Mouse (Mus musculus): Measurements from ENCODE around the gene Otos. TPM values are rescaled to one million over a fixed set of nuclear protein-coding genes. Genes with fewer than 3 reads are reported as not detected.

The Otos gene
- polyA plus RNA-seq, 1 experiment from 2014 or later = 0.08 TPM

- Histone ChIP-seq H3K27ac (ENCODE audit: low read depth, low read length) (no peak overlapping the region), H3K27me3 (ENCODE audit: control insufficient read depth, insufficient read depth, low read length) (no peaks in the 10 kb centered on the region), H3K9me3 (ENCODE audit: control insufficient read depth, low read length) (no peaks in the 10 kb centered on the region), H3K36me3 (ENCODE audit: control insufficient read depth, insufficient read depth, low read length) (peaks cover 8% of the 10 kb centered on the region; the same call in 1 of the 2 replicates), H3K4me2 (no peak overlapping the region), H3K9ac (ENCODE audit: low read length) (no peak overlapping the region), H3K4me3 (ENCODE audit: low read depth, low read length) (no peak overlapping the region), H3K4me1 (ENCODE audit: control insufficient read depth, insufficient read depth, low read length) (peaks cover 4% of the 10 kb centered on the region)
- 69% methylated on average over 6 of the region's 6 CpGs for WGBS
- DNase-seq (ENCODE audit: low spot score, missing footprints) = no peak
- no peak for ATAC-seq (ENCODE audit: low FRiP score)
These were observed 15.7 kb downstream of the Otos start for GRCm38 (mm10) chr1:92632948-92633347.

GRCm38 (mm10) chr1:92632196-92632595 lies 16.4 kb downstream of the Otos start:
- ATAC-seq (ENCODE audit: low FRiP score) (no peak), DNase-seq (ENCODE audit: low spot score, missing footprints) (no peak)
- H3K4me2 ChIP-seq = no peak overlapping the region
- H3K4me3 ChIP-seq (ENCODE audit: low read depth, low read length) = no peak overlapping the region
- H3K9me3 ChIP-seq (ENCODE audit: control insufficient read depth, low read length) = no peaks in the 10 kb centered on the region
- H3K27ac ChIP-seq (ENCODE audit: low read depth, low read length) = no peak overlapping the region
- 80% methylated on average over 5 of the region's 5 CpGs for WGBS
- H3K36me3 ChIP-seq (ENCODE audit: control insufficient read depth, insufficient read depth, low read length) = peaks cover 8% of the 10 kb centered on the region; the same call in 1 of the 2 replicates
- H3K27me3 ChIP-seq (ENCODE audit: control insufficient read depth, insufficient read depth, low read length) = no peaks in the 10 kb centered on the region
- no peak overlapping the region for H3K9ac ChIP-seq (ENCODE audit: low read length)
- H3K4me1 ChIP-seq (ENCODE audit: control insufficient read depth, insufficient read depth, low read length) = peaks cover 4% of the 10 kb centered on the region

GRCm38 (mm10) chr1:92628227-92628626 lies 20.4 kb downstream of the Otos start:
- ATAC-seq (ENCODE audit: low FRiP score) (no peak), DNase-seq (ENCODE audit: low spot score, missing footprints) (no peak)
- H3K9me3 ChIP-seq (ENCODE audit: control insufficient read depth, low read length) = no peaks in the 10 kb centered on the region
- no peaks in the 10 kb centered on the region for H3K36me3 ChIP-seq (ENCODE audit: control insufficient read depth, insufficient read depth, low read length)
- H3K27ac ChIP-seq (ENCODE audit: low read depth, low read length) = no peak overlapping the region
- no peak overlapping the region for H3K4me3 ChIP-seq (ENCODE audit: low read depth, low read length)
- 85% methylated on average over 4 of the region's 4 CpGs for WGBS
- no peaks in the 10 kb centered on the region for H3K27me3 ChIP-seq (ENCODE audit: control insufficient read depth, insufficient read depth, low read length)
- no peak overlapping the region for H3K9ac ChIP-seq (ENCODE audit: low read length)
- no peaks in the 10 kb centered on the region for H3K4me1 ChIP-seq (ENCODE audit: control insufficient read depth, insufficient read depth, low read length)
- no peak overlapping the region for H3K4me2 ChIP-seq

- H3K9me3 ChIP-seq (ENCODE audit: control insufficient read depth, low read length) = no peaks in the 10 kb centered on the region
- ATAC-seq (ENCODE audit: low FRiP score) (no peak), DNase-seq (ENCODE audit: low spot score, missing footprints) (no peak)
- no peaks in the 10 kb centered on the region for H3K27me3 ChIP-seq (ENCODE audit: control insufficient read depth, insufficient read depth, low read length)
- no peak overlapping the region for H3K4me3 ChIP-seq (ENCODE audit: low read depth, low read length)
- H3K27ac ChIP-seq (ENCODE audit: low read depth, low read length) = no peak overlapping the region
- H3K4me1 ChIP-seq (ENCODE audit: control insufficient read depth, insufficient read depth, low read length) = no peaks in the 10 kb centered on the region
- 57% methylated on average over 4 of the region's 4 CpGs for WGBS
- no peak overlapping the region for H3K4me2 ChIP-seq
- no peaks in the 10 kb centered on the region for H3K36me3 ChIP-seq (ENCODE audit: control insufficient read depth, insufficient read depth, low read length)
- H3K9ac ChIP-seq (ENCODE audit: low read length) = no peak overlapping the region
These were observed 30.3 kb downstream of the Otos start for GRCm38 (mm10) chr1:92618360-92618759.

- no peaks in the 10 kb centered on the region for H3K36me3 ChIP-seq (ENCODE audit: control insufficient read depth, insufficient read depth, low read length)
- H3K4me2 ChIP-seq = no peak within 1 kb of the TSS
- no peaks in the 10 kb centered on the region for H3K27me3 ChIP-seq (ENCODE audit: control insufficient read depth, insufficient read depth, low read length)
- WGBS = 66% methylated on average over 2 of the region's 2 CpGs
- H3K9me3 ChIP-seq (ENCODE audit: control insufficient read depth, low read length) = no peaks in the 10 kb centered on the region
- no peak for ATAC-seq (ENCODE audit: low FRiP score)
- H3K27ac ChIP-seq (ENCODE audit: low read depth, low read length) = no peak within 1 kb of the TSS
- no peak for DNase-seq (ENCODE audit: low spot score, missing footprints)
- H3K9ac ChIP-seq (ENCODE audit: low read length) = no peak within 1 kb of the TSS
- H3K4me3 ChIP-seq (ENCODE audit: low read depth, low read length) = no peak within 1 kb of the TSS
- H3K4me1 ChIP-seq (ENCODE audit: control insufficient read depth, insufficient read depth, low read length) = no peaks in the 10 kb centered on the region
These were observed 31.2 kb downstream of the Otos start, which contains the start of gene Olfr12 for GRCm38 (mm10) chr1:92617488-92617887. Gene Olfr12, plus strand, starts transcription at chr1:92617788.

- Histone ChIP-seq H3K4me1 (ENCODE audit: control insufficient read depth, insufficient read depth, low read length) (no peaks in the 10 kb centered on the region), H3K27ac (ENCODE audit: low read depth, low read length) (no peak overlapping the region), H3K9me3 (ENCODE audit: control insufficient read depth, low read length) (no peaks in the 10 kb centered on the region), H3K4me3 (ENCODE audit: low read depth, low read length) (no peak overlapping the region), H3K27me3 (ENCODE audit: control insufficient read depth, insufficient read depth, low read length) (no peaks in the 10 kb centered on the region), H3K9ac (ENCODE audit: low read length) (no peak overlapping the region), H3K36me3 (ENCODE audit: control insufficient read depth, insufficient read depth, low read length) (no peaks in the 10 kb centered on the region), H3K4me2 (no peak overlapping the region)
- DNase-seq (ENCODE audit: low spot score, missing footprints) (no peak), ATAC-seq (ENCODE audit: low FRiP score) (no peak)
- 93% methylated on average over 1 of the region's 1 CpGs for WGBS
These were observed 32.6 kb downstream of the Otos start for GRCm38 (mm10) chr1:92616046-92616445.

GRCm38 (mm10) chr1:92614516-92614915 lies 34.1 kb downstream of the Otos start:
- H3K27ac ChIP-seq (ENCODE audit: low read depth, low read length) = no peak overlapping the region
- no peak overlapping the region for H3K4me2 ChIP-seq
- H3K4me1 ChIP-seq (ENCODE audit: control insufficient read depth, insufficient read depth, low read length) = no peaks in the 10 kb centered on the region
- ATAC-seq (ENCODE audit: low FRiP score) = no peak
- H3K4me3 ChIP-seq (ENCODE audit: low read depth, low read length) = no peak overlapping the region
- H3K9me3 ChIP-seq (ENCODE audit: control insufficient read depth, low read length) = no peaks in the 10 kb centered on the region
- no peaks in the 10 kb centered on the region for H3K27me3 ChIP-seq (ENCODE audit: control insufficient read depth, insufficient read depth, low read length)
- 18% methylated on average over 1 of the region's 1 CpGs for WGBS
- no peak overlapping the region for H3K9ac ChIP-seq (ENCODE audit: low read length)
- no peaks in the 10 kb centered on the region for H3K36me3 ChIP-seq (ENCODE audit: control insufficient read depth, insufficient read depth, low read length)
- no peak for DNase-seq (ENCODE audit: low spot score, missing footprints)

- H3K9ac ChIP-seq (ENCODE audit: low read length) = no peak overlapping the region
- no peaks in the 10 kb centered on the region for H3K4me1 ChIP-seq (ENCODE audit: control insufficient read depth, insufficient read depth, low read length)
- no peaks in the 10 kb centered on the region for H3K9me3 ChIP-seq (ENCODE audit: control insufficient read depth, low read length)
- no peaks in the 10 kb centered on the region for H3K27me3 ChIP-seq (ENCODE audit: control insufficient read depth, insufficient read depth, low read length)
- no peaks in the 10 kb centered on the region for H3K36me3 ChIP-seq (ENCODE audit: control insufficient read depth, insufficient read depth, low read length)
- ATAC-seq (ENCODE audit: low FRiP score) (peak; percentile 59), DNase-seq (ENCODE audit: low spot score, missing footprints) (no peak)
- no peak overlapping the region for H3K27ac ChIP-seq (ENCODE audit: low read depth, low read length)
- H3K4me3 ChIP-seq (ENCODE audit: low read depth, low read length) = no peak overlapping the region
- 48% methylated on average over 4 of the region's 4 CpGs for WGBS
- no peak overlapping the region for H3K4me2 ChIP-seq
These were observed 35.5 kb downstream of the Otos start for GRCm38 (mm10) chr1:92613175-92613574.

- no peaks in the 10 kb centered on the region for H3K27me3 ChIP-seq (ENCODE audit: control insufficient read depth, insufficient read depth, low read length)
- WGBS = 10% methylated on average over 5 of the region's 5 CpGs
- H3K4me3 ChIP-seq (ENCODE audit: low read depth, low read length) = no peak overlapping the region
- H3K27ac ChIP-seq (ENCODE audit: low read depth, low read length) = no peak overlapping the region
- no peaks in the 10 kb centered on the region for H3K9me3 ChIP-seq (ENCODE audit: control insufficient read depth, low read length)
- DNase-seq (ENCODE audit: low spot score, missing footprints) (peak; percentile 87), ATAC-seq (ENCODE audit: low FRiP score) (no peak)
- no peak overlapping the region for H3K9ac ChIP-seq (ENCODE audit: low read length)
- no peak overlapping the region for H3K4me2 ChIP-seq
- no peaks in the 10 kb centered on the region for H3K4me1 ChIP-seq (ENCODE audit: control insufficient read depth, insufficient read depth, low read length)
- H3K36me3 ChIP-seq (ENCODE audit: control insufficient read depth, insufficient read depth, low read length) = no peaks in the 10 kb centered on the region
These were observed 37.6 kb downstream of the Otos start for GRCm38 (mm10) chr1:92611008-92611407.

- Histone ChIP-seq H3K4me1 (ENCODE audit: control insufficient read depth, insufficient read depth, low read length) (no peaks in the 10 kb centered on the region), H3K27me3 (ENCODE audit: control insufficient read depth, insufficient read depth, low read length) (no peaks in the 10 kb centered on the region), H3K9me3 (ENCODE audit: control insufficient read depth, low read length) (no peaks in the 10 kb centered on the region), H3K36me3 (ENCODE audit: control insufficient read depth, insufficient read depth, low read length) (no peaks in the 10 kb centered on the region), H3K4me2 (no peak overlapping the region), H3K4me3 (ENCODE audit: low read depth, low read length) (no peak overlapping the region), H3K27ac (ENCODE audit: low read depth, low read length) (no peak overlapping the region), H3K9ac (ENCODE audit: low read length) (no peak overlapping the region)
- no peak for DNase-seq (ENCODE audit: low spot score, missing footprints)
- 79% methylated on average over 4 of the region's 4 CpGs for WGBS
- ATAC-seq (ENCODE audit: low FRiP score) = no peak
These were observed 40.9 kb downstream of the Otos start for GRCm38 (mm10) chr1:92607711-92608110.
